Mouse (Mus musculus) layer of hippocampus, postnatal 36 days (tissue): Measurements from ENCODE around the gene Pdpk1. TPM values are rescaled to one million over a fixed set of nuclear protein-coding genes. Genes with fewer than 3 reads are reported as not detected.
A peak's percentile ranks its signal among the peaks of the same experiment; 100 is the strongest.
"Not testable (repeated sequence)": the region's sequence is repeated elsewhere in the genome, so short reads cannot be mapped to it uniquely, and the experiment has no call there.

Experiments used
- DNase-seq, 2 experiments: peaks; one replicate each; pipeline ENCODE4 v3.0.0; 2022
- total RNA-seq, 2 experiments: library from RNA; stranded (reverse); gene quantifications; 2 replicates each; pipeline ENCODE4 v1.2.3; 2021

Gene Pdpk1
- total RNA-seq, 2 experiments from 2014 or later, result 104 to 105 TPM

GRCm38 (mm10) chr17:24162584-24163175, 12.0 kb upstream of the Pdpk1 start:
- DNase-seq, result no peak

GRCm38 (mm10) chr17:24161466-24161865, 10.7 kb upstream of the Pdpk1 start:
- DNase-seq, result no peak

GRCm38 (mm10) chr17:24157526-24157925, 6.8 kb upstream of the Pdpk1 start:
- DNase-seq, result no peak

DNA sequence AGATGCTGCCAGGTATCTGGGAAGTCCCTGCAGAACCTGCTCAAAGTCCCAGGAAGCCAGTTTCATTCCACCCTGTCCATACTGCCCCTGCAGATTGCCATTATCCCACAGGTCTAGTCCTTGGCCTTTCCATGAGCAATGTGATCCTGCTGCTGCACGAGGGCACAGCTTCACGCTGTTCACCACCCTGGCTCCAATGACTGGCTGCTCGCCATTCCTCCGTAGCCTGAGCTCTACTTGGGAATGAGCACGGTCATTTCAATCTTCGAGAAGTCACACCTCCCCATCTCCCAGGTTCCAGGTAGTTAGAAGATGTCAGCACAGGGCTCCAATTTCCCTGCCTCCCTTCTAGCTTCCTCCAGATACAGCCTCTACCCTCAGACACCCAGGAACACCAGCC, 6.4 kb upstream of the Pdpk1 start:
- DNase-seq, result no peak

DNA sequence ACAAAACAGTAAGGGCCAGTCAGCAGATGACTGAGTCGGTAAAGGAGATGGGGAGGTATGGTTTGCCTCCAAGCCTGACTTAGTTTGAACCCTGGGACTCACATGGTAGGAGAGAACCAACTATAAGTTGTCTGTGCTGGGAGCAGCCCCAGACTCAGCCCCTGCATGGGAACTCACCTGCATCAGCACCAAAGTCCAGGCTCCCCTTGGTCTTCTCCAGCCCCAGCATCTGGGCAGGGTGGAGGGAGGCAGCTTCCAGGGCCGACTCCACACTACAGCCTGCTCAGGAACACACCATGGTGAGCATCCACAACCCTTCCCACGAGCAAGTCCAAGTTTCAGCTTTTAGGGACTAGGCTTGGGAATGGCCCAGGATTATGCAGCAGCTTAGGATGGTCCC, 5.7 kb upstream of the Pdpk1 start:
- DNase-seq, result no peak

GRCm38 (mm10) chr17:24155742-24156141, 5.0 kb upstream of the Pdpk1 start:
- DNase-seq, result no peak

DNA sequence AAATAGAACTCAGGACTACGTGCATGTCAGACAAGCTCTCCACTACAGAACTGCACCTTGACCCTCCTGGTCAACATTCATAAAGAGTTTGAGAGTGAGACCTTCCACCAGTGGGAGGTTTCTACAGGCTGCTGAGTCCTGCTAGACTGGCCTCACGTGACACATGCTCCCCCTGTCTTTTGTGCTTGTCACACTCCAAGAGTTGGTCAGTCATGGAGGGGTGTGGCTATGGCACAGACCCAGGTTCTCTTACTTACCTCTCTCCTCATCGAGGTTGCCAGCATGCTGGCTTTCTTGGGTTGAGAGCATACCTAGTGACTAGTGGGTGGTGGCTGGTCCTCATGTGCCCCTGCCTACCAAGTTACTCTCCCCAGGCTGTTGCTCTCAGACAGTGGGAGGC, 3.7 kb upstream of the Pdpk1 start:
- DNase-seq, result no peak

- DNase-seq, result peak; percentile 72 to 74
Observed at GRCm38 (mm10) chr17:24151890-24152563, 1.3 kb upstream of the Pdpk1 start.

DNA sequence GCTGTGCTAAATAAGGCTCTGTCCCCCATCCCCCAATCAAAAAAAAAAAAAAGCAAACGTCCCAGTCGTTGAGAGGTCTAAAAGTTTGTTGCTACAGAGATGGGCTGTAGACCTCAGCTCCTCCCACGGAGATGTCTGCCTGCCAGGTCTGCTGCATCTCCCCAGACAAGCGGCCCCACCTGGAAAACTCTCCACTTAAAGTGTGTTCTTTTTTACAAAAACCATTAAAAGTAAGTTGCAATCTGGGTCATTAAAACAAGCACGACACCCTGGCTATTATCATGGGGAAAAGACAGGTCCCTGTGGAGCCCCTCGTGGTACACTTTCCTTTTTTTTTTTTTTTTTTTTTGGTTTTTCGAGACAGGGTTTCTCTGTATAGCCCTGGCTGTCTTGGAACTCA, 658 bp upstream of the Pdpk1 start:
- DNase-seq, result no peak

- DNase-seq, result no peak
Observed at GRCm38 (mm10) chr17:24149421-24149820, 1.3 kb downstream of the Pdpk1 start.

- DNase-seq, result no peak
Observed at GRCm38 (mm10) chr17:24142897-24143296, 7.8 kb downstream of the Pdpk1 start.

- DNase-seq, result peak; percentile 97
Observed at GRCm38 (mm10) chr17:24141425-24141920, 9.3 kb downstream of the Pdpk1 start.

GRCm38 (mm10) chr17:24140845-24141424, 9.8 kb downstream of the Pdpk1 start:
- DNase-seq, result no peak

DNA sequence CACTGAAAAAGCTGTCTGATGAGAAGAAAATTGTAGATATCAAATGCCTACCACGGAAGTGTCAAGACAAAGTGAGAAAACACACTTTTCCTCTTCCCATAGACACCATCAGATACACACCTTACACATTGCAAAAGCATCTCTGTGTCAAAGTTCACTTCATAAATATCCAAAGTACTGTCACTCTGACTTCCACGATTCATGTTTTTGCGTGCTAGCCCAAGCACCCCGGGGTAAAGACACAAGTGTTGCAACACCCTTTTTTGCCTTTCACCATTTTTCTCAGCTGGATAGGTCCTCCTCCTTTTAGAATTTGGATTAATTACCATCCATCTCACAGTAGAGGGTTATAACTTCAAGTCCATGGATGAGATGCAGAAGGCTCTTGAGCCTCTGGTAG, 10.8 kb downstream of the Pdpk1 start:
- no peak for DNase-seq

- DNase-seq, result no peak
Observed at GRCm38 (mm10) chr17:24139256-24139655, 11.5 kb downstream of the Pdpk1 start.

- no peak for DNase-seq
Observed at GRCm38 (mm10) chr17:24137226-24137880, 13.4 kb downstream of the Pdpk1 start.

GRCm38 (mm10) chr17:24134062-24134461, 16.7 kb downstream of the Pdpk1 start:
- DNase-seq, result no peak

DNA sequence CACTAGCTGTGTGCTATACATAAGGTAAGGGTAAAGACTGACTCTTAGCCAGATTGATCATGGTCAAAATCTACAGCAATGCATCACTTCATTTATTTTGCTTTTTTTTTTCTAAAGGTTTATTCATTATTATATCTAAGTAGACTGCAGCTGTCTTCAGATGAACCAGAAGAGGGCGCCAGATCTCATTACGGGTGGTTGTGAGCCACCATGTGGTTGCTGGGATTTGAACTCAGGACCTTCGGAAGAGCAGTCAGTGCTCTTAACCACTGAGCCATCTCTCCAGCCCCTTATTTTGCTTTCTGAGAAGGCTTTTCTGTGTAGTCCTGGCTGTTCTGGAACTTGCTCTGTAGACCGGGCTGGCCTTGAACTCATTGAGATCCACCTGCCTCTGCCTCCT, 17.8 kb downstream of the Pdpk1 start:
- DNase-seq, result not testable (repeated sequence)

- DNase-seq, result no peak
Observed at GRCm38 (mm10) chr17:24131570-24131969, 19.2 kb downstream of the Pdpk1 start.

GRCm38 (mm10) chr17:24129246-24129645, 21.5 kb downstream of the Pdpk1 start:
- not testable (repeated sequence) for DNase-seq

- no peak for DNase-seq
Observed at GRCm38 (mm10) chr17:24127592-24127991, 23.1 kb downstream of the Pdpk1 start.

- no peak for DNase-seq
Observed at GRCm38 (mm10) chr17:24126801-24127200, 23.9 kb downstream of the Pdpk1 start.

DNA sequence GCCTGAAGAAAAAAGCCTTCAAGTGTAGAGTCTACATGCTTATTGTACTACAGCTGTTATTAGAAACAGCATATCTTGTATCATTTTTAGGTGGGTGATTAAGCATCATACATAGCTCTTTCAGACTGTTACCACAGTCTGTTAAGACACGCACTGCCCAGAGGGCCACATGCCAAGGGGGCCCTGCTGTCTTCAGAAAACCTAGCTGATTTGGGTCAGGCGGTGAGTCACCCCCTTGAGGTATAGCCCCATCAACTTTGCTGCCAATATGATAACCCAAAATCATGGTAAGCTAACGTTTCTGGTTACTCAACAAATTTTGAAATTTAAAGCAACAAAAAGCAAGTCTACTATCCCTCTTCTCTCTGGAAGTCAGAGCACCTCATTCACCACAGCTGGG, 31.3 kb downstream of the Pdpk1 start:
- DNase-seq, result no peak
